Mouse (Mus musculus): ENCODE measurements around the gene Acadm.

Gene Acadm

GRCm38 (mm10) chr3:153940486-153940885, 3.9 kb downstream of the Acadm start:
- DNase-seq (ENCODE audit: low spot score) = no peak

GRCm38 (mm10) chr3:153940021-153940420, 4.4 kb downstream of the Acadm start:
- no peak for DNase-seq (ENCODE audit: low spot score)

GRCm38 (mm10) chr3:153937116-153937810, 7.2 kb downstream of the Acadm start:
- DNase-seq (ENCODE audit: low spot score) = no peak

GRCm38 (mm10) chr3:153935878-153936277, 8.6 kb downstream of the Acadm start:
- no peak for DNase-seq (ENCODE audit: low spot score)

GRCm38 (mm10) chr3:153932461-153932860, 12.0 kb downstream of the Acadm start:
- DNase-seq (ENCODE audit: low spot score) = no peak

GRCm38 (mm10) chr3:153929526-153929925, 14.9 kb downstream of the Acadm start:
- no peak for DNase-seq (ENCODE audit: low spot score)

GRCm38 (mm10) chr3:153926333-153926732, 18.1 kb downstream of the Acadm start:
- no peak for DNase-seq (ENCODE audit: low spot score)

- DNase-seq (ENCODE audit: low spot score) = no peak
Measured at GRCm38 (mm10) chr3:153921147-153921910, 23.1 kb downstream of the Acadm start.

- no peak for DNase-seq (ENCODE audit: low spot score)
Measured at GRCm38 (mm10) chr3:153917200-153917599, 27.2 kb downstream of the Acadm start.

- no peak for DNase-seq (ENCODE audit: low spot score)
Measured at GRCm38 (mm10) chr3:153913510-153914243, 30.8 kb downstream of the Acadm start.

- peak; percentile 93 for DNase-seq (ENCODE audit: low spot score)
Measured at GRCm38 (mm10) chr3:153912546-153913509, 31.6 kb downstream of the Acadm start, which contains the start of gene Rabggtb. Gene Rabggtb (minus strand): TSS chr3:153913009.

GRCm38 (mm10) chr3:153911882-153912440, 32.5 kb downstream of the Acadm start:
- DNase-seq (ENCODE audit: low spot score) = no peak

GRCm38 (mm10) chr3:153911197-153911881, 33.1 kb downstream of the Acadm start:
- DNase-seq (ENCODE audit: low spot score) = no peak

GRCm38 (mm10) chr3:153910489-153910888, 33.9 kb downstream of the Acadm start:
- DNase-seq (ENCODE audit: low spot score) = no peak

GRCm38 (mm10) chr3:153908919-153909318, 35.5 kb downstream of the Acadm start:
- DNase-seq (ENCODE audit: low spot score) = no peak

- DNase-seq (ENCODE audit: low spot score) = no peak
Measured at GRCm38 (mm10) chr3:153906136-153906871, 38.1 kb downstream of the Acadm start, which contains the start of gene Msh4. Gene Msh4 (minus strand): TSS chr3:153906138.

- DNase-seq (ENCODE audit: low spot score) = no peak
Measured at GRCm38 (mm10) chr3:153905251-153906135, 38.9 kb downstream of the Acadm start.

- no peak for DNase-seq (ENCODE audit: low spot score)
Measured at GRCm38 (mm10) chr3:153904586-153904985, 39.8 kb downstream of the Acadm start.

GRCm38 (mm10) chr3:153902595-153902994, 41.8 kb downstream of the Acadm start:
- DNase-seq (ENCODE audit: low spot score) = no peak
